Mouse (Mus musculus): ENCODE results near the gene Il17re.

Gene Il17re

GRCm38 (mm10) chr6:113457952-113458534 lies at the start of gene Il17re:
TSS of gene Il17re (plus strand) at chr6:113458484.
- DNase-seq = no peak

- DNase-seq = no peak
Observed at GRCm38 (mm10) chr6:113410001-113410400, 48.3 kb upstream of the Il17re start.

GRCm38 (mm10) chr6:113416416-113416815 lies 41.9 kb upstream of the Il17re start:
- DNase-seq = no peak

GRCm38 (mm10) chr6:113418441-113419198 lies 39.7 kb upstream of the Il17re start:
- no peak for DNase-seq

GRCm38 (mm10) chr6:113419199-113419587 lies 39.1 kb upstream of the Il17re start, which contains the start of gene Rpusd3:
TSS of gene Rpusd3 (minus strand) at chr6:113419340.
- peak; percentile 97 for DNase-seq

- no peak for DNase-seq
Observed at GRCm38 (mm10) chr6:113423000-113423399, 35.3 kb upstream of the Il17re start.

GRCm38 (mm10) chr6:113424187-113424586 lies 34.1 kb upstream of the Il17re start:
- DNase-seq = peak; percentile 39

- DNase-seq = no peak
Observed at GRCm38 (mm10) chr6:113426696-113427095, 31.6 kb upstream of the Il17re start.

- DNase-seq = peak; percentile 55
Observed at GRCm38 (mm10) chr6:113427397-113427796, 30.9 kb upstream of the Il17re start.

GRCm38 (mm10) chr6:113428006-113428405 lies 30.3 kb upstream of the Il17re start:
- no peak for DNase-seq

GRCm38 (mm10) chr6:113429965-113430364 lies 28.3 kb upstream of the Il17re start:
- no peak for DNase-seq

GRCm38 (mm10) chr6:113430846-113431245 lies 27.4 kb upstream of the Il17re start:
- no peak for DNase-seq

GRCm38 (mm10) chr6:113431801-113432200 lies 26.5 kb upstream of the Il17re start:
- no peak for DNase-seq

GRCm38 (mm10) chr6:113433661-113434060 lies 24.6 kb upstream of the Il17re start:
- DNase-seq = no peak

GRCm38 (mm10) chr6:113434691-113435090 lies 23.6 kb upstream of the Il17re start:
- no peak for DNase-seq

- no peak for DNase-seq
Observed at GRCm38 (mm10) chr6:113435664-113436205, 22.5 kb upstream of the Il17re start, which contains the start of gene Cidec. TSS of gene Cidec (minus strand) at chr6:113435760.

GRCm38 (mm10) chr6:113437135-113437534 lies 21.1 kb upstream of the Il17re start:
- DNase-seq = no peak

GRCm38 (mm10) chr6:113438721-113439430 lies 19.4 kb upstream of the Il17re start:
- DNase-seq = peak; percentile 43

GRCm38 (mm10) chr6:113440686-113441085 lies 17.6 kb upstream of the Il17re start:
- DNase-seq = no peak

GRCm38 (mm10) chr6:113441147-113441680 lies 17.1 kb upstream of the Il17re start:
- peak; percentile 89 for DNase-seq

GRCm38 (mm10) chr6:113442087-113442441 lies 16.2 kb upstream of the Il17re start:
- peak; percentile 18 for DNase-seq

- DNase-seq = peak; percentile 96
Observed at GRCm38 (mm10) chr6:113442442-113443090, 15.7 kb upstream of the Il17re start, which contains the start of gene Jagn1. TSS of gene Jagn1 (plus strand) at chr6:113442569.

GRCm38 (mm10) chr6:113443091-113443490 lies 15.2 kb upstream of the Il17re start:
- no peak for DNase-seq

Data from kidney, adult 9 months (tissue).